Mouse (Mus musculus) gastrocnemius, postnatal 10 days (tissue): ENCODE measurements around the gene Amh. TPM values are rescaled to one million over a fixed set of nuclear protein-coding genes. Genes with fewer than 3 reads are reported as not detected.
"Not testable (repeated sequence)": the region's sequence is repeated elsewhere in the genome, so short reads cannot be mapped to it uniquely, and the experiment has no call there.

Experiments used
- DNase-seq: peaks from one replicate; pipeline ENCODE4 v3.0.0; 2021; ENCODE audit warnings: mixed read lengths
- total RNA-seq, 2 experiments: library from RNA; stranded (reverse); gene quantifications; 2 replicates each; pipeline ENCODE4 v1.2.3; 2021

Gene Amh
- total RNA-seq, 2 experiments from 2014 or later: 0.20 to 0.52 TPM

DNA sequence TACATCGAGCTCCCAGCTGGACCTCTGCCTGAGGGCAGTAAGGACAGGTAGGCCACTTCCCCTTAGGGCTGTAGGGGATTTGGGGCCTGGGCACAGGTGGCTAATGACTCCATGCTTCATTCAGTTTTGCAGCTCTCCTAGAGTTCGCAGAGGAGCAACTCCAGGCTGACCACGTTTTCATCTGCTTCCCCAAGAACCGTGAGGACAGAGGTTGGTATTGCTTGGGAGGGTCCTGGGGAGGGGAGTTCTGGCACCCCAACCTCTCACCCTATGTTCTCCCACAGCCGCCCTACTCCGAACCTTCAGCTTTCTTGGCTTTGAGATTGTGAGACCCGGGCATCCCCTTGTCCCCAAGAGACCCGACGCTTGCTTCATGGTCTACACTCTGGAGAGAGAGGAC lies 23.5 kb downstream of the Amh start:
- DNase-seq: not testable (repeated sequence)

DNA sequence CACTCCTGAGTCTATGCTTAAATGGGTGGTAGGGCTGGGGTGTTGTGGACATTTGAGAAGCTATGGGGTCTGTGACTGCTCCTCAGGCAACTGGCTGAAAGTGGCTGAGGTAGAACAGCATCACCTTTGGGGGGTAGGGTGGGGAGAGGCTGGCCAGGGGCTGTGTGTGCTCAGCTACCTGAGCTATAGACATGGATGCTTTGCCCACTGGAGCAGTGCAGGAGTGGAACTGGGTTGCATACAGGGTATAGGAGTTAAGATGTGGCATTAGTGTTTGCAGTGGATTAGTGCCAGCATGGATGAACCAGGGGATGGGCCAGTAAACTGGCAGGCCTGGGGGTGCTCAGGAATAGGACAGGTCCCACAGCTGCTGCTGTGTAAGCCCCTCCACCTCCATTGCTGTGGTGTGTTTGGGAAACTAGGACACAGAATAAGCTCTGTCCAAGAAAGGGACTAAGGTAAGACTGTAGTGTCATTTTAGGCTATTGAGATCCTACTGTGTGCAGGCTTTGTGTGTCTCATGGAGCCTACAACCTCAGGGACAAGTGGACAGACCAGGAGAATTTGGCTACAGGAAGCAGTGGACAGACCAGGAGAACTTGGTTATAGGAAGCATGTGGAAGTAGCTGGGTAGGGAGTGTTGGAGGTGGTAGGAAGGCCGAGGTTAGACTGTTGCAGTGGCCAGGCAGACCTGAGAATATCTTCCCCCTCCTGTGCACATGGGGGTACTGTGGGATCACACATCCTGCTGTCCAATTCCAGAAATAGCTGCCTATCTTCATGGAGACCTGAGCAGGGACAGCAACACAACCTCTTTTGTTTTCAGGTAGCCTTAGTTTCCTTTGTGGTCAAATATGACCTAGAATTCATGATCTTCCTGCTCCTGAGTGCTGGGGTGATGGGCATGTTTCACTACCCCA lies 24.6 kb downstream of the Amh start:
- DNase-seq: no peak

DNA sequence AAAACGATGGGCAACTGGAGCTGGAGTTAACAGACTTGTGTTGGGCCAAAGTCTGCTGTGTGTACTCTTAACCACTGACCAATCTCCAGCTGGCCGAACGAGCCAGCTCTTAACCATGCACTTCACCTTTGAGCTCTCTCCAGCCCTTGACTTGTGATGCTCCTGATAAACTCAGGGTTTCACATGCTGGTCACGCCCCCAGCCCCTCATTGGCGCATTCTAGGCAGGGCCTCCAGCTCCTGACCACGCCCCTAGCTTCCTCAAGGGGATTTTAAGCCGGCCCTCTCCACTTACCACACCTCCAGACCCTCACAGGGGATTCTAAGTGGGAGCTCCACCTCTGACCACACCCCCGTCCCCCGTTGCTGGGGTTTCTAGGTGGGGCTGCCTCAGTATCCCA lies 26.1 kb downstream of the Amh start:
- DNase-seq: peak; percentile 52

DNA sequence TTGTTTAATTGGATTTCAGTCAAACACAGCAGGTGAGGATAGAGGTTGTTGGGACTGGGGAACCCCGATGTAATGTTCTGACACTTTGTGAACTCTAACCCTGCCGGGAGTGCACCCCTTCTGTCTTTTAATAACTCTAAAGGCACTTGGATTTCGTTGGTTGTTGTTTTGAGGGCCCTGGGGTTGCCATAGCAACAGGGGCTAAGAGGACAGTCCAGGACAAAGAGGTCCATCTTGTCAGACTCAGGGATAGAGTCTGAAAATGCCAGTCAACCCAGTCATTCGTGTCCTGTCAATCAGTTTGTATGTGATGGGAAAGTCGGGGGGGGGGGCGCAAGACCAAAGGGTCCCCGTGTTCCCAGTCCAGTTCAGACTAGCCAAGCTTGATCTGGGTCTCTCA lies 27.8 kb downstream of the Amh start:
- DNase-seq: no peak

DNA sequence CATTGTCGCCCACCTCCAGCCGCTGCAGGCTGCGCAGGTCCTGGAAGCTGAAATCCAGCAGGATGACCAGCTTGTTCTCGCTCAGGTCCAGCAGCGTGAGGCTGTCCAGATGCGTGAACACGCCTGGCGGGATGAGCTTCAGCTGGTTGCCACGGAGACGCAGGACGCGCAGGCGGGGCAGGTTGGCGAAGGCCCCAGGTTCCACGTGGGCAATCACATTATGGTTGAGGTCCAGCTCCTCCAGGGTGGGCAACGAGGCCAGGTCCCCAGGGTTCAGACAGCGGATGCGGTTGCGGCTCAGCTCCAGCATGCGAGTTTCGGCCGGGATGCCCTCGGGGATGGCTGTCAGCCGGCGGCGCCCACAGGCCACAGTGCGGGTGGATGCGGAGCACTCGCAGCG lies 30.6 kb downstream of the Amh start:
- DNase-seq: no peak

DNA sequence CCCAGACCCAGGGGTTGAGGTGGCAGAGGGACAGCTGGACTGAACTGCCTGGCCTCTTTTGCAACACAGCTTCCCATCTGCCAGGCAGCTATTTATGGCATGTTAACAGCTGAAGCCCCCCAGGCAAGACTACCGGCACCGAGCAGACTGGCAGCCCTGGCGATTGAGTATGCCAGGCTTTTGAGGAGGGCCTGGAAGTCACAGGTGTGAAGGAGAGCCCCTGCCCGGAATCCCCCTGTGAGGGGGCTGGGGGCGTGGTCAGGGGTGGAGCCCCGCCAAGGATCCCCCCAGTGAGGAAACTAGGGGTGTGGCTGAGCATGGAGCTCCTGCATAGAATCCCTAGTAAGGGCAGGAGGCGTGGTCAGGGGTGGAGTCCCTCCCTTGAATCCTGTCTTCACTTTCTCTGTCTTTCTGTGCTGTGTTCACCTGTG lies 31.9 kb downstream of the Amh start:
- peak; percentile 47 for DNase-seq

DNA sequence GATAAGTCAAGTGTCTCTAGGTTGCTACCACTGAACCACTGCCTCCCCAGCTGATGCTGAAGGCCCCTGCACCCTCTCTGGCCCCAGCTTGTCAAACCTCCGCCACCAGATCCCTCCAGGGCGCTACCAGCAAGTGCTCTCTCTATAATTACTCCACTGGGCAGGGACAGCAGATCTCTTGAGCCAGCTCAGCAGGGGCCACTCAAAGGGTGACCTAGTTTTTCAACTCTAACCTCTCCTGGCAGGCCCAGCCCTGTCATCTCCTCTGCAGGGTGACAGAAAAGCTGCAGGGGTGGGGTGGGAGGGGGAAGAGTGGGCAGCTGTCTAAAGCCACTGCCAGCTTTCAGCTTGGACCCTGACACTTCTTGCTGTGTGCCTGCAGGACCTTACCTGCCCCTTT lies 32.8 kb downstream of the Amh start:
- DNase-seq: no peak

DNA sequence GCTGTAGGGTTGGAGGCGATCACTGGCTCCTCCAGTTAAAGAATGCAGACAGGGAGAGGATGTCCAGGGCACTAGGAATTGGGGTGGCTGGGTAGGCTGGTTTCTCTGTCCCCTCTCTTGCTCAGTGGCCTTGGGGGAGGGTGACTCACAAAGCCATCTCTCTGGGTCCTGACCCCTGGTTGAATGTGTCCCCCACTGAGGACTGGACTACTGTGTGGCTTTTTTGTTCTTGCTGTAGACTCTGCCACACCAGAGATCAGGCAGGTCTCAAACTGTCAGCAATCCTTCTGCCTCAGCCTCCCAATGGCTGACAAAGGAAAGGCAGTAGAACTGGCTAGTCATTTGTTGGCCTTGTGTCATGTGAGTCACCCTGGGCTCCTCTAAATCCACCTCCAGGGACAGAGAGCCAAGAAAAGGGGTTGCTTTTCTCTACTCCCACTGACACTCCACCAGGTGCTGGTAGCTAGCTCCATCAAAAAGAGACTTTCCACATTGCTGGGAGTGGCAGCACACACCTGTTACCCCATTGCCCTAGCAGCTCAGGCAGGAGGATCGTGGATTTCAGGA lies 33.4 kb downstream of the Amh start:
- DNase-seq: no peak

DNA sequence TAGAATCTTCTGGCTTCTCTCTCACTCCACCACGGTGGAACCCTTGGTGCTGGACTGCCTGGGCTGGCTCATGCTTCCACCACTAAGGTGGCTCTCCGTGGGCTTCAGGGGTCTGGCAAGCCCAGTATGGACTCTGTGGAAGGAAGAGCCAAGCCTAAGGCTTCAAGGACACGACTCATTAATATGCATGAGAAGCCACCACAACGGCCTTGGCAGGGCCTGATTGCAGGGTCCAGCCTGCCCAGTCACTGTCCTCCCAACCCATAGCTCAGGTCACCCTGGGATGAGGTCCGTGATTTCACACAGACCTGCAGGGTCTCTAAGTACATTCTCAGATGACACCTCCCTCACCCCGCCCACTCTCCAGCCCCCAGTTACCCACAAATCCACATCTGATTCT lies 34.8 kb downstream of the Amh start:
- no peak for DNase-seq

DNA sequence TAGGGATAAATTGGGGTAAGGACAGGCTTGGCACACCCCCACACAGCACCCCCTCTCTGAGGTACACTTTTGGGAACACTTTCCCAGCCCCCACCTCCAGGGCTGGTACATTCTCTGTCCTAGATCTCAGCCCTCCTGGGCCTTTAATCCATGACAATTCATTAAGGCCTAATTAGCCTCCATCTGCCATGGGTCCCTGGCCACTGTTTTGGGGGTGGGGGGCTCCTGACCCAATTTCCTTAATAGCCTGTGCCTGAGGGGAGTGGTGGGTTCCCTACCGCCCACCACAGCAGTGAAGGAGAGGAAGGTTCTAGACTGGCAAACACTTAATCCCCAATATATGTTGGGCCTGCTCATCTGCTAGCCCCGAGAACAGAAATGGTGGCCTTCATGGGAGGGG lies 36.6 kb downstream of the Amh start:
- no peak for DNase-seq

DNA sequence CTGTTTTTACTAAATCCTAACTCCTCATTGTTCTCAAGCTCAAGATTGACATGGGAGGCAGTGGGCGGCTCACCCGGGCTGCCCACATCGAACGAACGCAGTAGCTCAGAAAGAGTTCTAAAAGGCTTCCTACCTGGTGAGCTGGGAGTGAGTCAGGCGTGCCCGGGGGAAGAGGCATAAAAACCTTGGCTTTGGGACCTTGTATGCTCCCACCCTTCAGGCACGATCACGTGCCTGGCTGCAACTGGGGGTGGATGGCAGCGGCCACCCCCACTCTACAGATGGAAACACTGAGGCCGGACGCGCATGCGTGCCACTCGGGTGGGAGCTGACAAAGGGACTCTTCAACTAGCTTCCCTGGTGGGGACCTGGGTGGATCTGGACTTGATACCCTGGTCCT lies 37.3 kb downstream of the Amh start:
- DNase-seq: no peak

DNA sequence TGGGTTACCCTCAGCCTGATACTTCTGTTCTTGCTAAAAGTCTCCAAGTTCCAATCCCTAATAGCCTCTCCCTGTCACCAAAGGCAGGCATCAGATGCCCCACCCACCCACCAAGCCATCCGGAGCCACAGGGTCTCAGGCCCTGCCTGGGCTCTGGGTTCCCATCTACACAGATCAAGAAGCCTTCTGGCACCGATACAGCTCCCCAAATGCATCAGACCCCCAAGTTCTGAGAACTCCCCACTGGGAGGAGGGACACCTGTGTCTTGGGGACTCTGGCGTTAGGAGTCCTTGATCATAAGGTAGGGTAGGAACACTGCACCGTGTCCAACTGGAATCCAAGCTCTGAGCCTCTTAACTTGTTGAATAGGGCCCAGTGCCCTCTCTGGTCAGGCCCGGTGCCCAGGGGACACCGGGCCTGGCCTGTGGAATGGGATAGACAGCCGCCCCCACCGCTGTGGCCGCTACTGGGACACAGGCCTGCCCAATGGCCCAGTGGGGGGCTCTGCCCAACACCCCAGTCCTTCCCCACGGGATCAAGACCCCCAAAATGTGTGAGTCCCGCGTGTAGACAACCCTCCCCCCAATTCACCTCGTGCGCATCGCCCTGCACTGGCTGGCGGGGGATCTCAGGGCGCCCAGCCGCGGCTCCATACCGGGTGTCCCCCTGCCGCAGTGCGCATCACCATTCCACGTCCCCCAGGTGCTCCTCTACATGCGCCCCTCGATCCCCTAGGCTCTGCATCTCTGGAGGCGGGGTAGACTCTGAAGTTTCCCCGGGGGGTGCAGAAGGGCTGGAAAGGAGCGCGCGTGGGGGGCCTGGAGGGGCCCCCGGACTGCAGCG lies 38.3 kb downstream of the Amh start:
- DNase-seq: no peak

DNA sequence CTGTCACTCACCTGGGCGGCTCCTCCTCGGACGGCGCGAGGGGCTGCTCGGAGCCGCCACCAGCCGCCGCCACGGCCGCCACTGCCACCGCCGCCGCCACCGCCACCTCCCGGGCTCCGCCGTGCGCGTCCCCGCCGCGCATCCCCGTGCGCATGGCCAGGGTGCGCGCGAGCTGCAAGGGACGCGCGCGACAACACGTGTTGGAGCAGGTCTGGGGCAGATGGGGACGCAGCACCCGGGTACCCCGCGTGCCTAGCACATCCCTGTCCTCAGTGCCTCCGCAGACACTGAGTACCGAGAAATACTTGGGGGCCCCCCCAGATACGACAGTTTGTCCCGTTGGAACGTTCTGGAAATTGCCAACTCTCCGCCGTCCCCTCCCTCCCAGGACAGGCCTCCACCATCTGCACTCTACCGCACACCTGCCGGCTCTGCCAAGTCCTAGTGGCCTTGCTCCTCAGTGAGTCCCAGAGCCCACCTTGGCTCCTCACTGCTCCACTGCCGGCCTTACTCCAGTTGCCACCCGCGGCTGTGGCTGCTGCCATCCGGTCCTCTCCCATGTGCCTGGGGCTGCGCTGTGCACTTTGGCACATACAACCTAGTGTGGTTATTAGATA lies 39.0 kb downstream of the Amh start, which contains the start of gene Lingo3:
Lingo3 (minus strand) TSS at position 109 of the 617 bp plus-strand sequence.
- DNase-seq: peak; percentile 51

DNA sequence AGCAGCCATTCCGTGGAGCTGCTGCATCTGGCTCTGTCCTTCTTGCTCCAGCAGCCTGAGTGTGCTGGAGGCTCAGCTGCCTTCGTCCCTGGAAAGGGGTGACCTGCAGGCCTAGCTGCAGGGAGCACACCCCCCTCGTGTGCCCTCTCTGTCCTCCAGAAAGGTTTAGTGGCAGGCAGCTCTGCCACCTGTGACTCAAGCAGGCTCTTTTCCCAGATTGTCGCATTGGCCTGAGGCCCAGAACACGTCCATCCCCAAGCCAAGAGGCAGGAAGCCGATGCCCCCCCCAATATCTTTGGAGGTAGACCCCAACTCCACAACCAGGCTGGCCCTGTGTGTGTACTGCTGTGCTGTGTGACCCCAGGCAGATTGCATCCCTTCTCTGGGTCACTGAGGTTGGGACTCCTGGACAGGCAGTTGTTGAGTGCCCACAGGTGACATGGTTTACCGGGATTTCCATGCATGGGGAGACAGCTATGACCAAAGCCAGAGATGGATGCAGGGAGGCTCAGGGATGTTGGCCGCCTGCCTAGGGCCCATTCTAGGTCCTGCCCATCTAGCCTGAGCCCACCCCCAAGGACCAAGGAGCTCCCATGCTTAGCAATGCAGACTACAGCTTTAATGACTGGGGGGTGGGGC lies 40.1 kb downstream of the Amh start:
- DNase-seq: no peak

DNA sequence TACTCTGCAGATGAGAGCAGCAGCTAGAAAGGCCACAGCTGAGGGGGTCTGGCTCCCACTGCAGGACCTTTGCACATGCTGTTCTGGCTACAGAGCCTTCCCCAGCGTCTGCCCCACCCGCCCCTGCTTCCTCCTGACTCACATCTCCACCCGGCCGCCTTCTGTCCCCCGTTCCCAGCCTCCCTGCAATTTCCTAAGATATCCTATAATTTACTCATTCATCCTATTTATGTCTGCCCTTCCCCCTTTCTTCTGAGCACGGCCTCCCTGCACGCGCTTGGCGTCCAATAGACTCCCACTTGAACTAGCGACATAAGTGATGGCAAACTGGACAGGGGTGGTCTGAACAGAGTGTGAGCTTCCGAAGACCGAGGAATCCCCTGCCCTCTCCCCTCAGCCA lies 40.7 kb downstream of the Amh start:
- DNase-seq: no peak

DNA sequence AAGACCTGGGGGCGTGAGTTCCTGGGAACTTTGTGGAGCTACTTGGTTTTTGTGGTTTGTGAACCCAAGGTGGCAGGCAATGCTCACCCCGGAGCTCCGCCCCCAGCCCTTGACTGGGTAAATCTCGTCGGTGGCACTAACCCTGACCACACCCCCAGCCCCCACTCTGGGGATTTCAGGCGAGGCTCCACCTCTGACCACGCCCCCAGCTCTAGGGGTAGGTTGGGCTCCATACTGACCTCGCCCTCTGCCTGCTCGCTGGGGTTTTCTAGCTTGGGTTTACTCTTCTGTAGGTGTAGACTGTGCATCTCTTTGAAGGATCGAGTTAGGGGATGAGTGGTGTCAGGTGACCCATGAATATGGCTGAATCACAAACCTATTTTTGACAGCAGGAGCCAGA lies 43.5 kb downstream of the Amh start:
- DNase-seq: peak; percentile 63

DNA sequence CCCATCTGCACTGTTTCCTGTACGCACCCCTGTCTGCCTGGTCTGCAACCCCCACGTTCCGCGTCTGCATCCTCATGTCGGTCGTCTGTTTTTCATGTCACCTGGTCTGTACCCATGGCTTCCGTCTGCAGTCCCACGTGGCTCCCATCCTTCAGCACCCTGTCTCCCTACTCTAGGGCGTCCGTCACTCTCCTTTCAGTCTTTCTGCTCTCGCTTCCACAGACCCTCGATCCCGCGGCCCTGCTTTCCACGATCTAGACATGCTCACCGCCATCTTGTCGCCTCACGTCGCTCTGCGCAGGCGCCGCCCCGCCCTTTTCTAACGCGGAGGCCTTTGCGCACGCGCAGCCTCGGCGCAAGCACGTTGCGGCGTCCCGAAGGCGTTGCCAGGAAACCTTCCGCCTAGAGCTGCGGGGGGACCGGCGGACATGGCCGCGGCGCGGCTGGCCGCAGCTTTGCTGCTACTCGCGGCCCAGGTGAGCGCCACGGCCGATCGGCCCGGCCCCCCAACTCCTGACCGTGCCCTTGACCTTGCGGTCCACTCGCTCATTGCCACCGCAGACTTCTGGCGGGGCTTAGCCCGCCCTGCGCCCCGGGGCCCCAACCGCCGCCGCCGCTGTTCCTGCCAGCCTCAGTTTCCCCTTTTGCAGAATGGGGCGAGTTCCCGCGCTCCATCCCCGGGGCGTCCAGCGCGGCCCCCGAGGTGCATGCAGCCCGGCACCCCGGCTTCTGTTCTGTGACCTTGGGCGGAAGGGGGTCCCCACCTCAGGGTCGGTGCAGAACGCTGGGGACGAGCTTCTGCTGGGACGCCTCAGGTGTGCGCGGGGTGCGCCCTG lies 50.1 kb downstream of the Amh start, which contains the start of the genes Lsm7 and Sppl2b:
Lsm7 (minus strand) TSS at position 297 of the 836 bp plus-strand sequence.
Sppl2b (plus strand) TSS at position 363 of the 836 bp plus-strand sequence.
- DNase-seq: peak; percentile 99

DNA sequence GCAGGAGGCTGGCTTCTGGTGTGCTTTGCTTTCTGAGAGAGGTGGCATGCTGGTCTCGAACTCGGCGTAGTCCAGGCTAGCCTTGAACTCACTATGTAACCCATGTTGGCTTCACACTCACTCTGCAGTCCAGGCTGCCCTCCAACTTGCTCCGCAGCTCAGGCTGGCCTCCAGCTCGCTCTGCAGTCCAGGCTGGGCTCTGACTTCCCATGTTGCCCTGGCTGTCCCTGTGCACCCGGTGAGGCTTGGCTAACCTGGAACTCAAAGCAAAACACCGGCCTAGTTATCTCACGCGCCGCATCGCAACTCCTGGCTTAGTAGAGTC lies 50.7 kb downstream of the Amh start:
- no peak for DNase-seq

DNA sequence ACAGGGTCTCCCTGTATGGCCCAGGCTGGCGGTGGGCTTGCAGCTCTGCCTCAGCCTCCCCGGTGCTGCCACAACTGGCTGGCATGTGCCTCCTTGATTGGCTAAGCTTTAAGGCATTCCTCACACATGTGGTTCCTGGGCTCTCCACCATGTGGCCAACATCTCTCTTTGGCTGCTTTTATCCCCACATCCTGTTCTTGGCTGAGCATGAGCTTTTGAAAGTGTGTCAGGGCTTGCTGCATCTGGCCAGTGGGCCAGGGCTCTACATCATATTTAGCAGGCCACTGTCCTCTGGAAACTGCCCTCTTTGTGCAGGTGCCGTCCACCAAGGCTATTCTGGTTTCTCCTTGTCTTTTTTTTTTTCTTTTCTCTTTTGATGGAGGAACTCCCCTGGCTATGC lies 51.2 kb downstream of the Amh start:
- no peak for DNase-seq

DNA sequence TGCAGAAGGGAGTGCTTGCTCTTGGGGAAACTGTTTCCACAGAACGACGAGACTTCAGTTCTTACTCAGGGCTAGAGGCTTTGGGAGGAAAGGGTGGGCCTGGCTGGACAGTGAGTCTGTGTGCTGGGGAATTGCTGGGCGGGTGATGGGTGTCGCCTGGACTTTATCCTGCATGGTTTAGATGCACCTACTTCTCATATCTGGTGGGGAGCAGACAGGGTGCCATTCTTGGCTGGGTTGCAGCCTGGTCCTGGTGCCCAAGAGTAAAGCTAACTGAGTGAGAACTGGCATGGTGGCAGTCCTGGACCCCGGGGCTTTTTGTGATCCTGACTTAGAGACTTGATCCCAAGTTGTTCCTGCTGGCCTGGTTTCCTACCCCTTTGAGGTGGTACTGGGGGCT lies 51.9 kb downstream of the Amh start:
- no peak for DNase-seq
